Mouse (Mus musculus): ENCODE results near the gene Nalcn. TPM values are rescaled to one million over a fixed set of nuclear protein-coding genes. Genes with fewer than 3 reads are reported as not detected.
"Not testable (repeated sequence)": the region's sequence is repeated elsewhere in the genome, so short reads cannot be mapped to it uniquely, and the experiment has no call there.

The Nalcn gene
- total RNA-seq (2021): under 1 TPM; 0.21 to 0.55 TPM
- long read RNA-seq, experiment 1: 0 reads
- long read RNA-seq, experiment 2: 0 reads

GRCm38 (mm10) chr14:123626501-123627179, at the start of gene Nalcn:
Nalcn (minus strand) TSS chr14:123627144.
- no peak for DNase-seq (ENCODE audit: low spot score)

GRCm38 (mm10) chr14:123671076-123671475, 44.1 kb upstream of the Nalcn start:
- DNase-seq (ENCODE audit: low spot score): not testable (repeated sequence)

GRCm38 (mm10) chr14:123664451-123664850, 37.5 kb upstream of the Nalcn start:
- DNase-seq (ENCODE audit: low spot score): no peak

GRCm38 (mm10) chr14:123663206-123663605, 36.3 kb upstream of the Nalcn start:
- DNase-seq (ENCODE audit: low spot score): no peak

- DNase-seq (ENCODE audit: low spot score): no peak
These were observed 35.4 kb upstream of the Nalcn start for GRCm38 (mm10) chr14:123662386-123662785.

- DNase-seq (ENCODE audit: low spot score): peak; percentile 14
These were observed 34.1 kb upstream of the Nalcn start for GRCm38 (mm10) chr14:123661091-123661491.

- DNase-seq (ENCODE audit: low spot score): peak; percentile 11
These were observed 33.0 kb upstream of the Nalcn start, which contains the start of gene Itgbl1 for GRCm38 (mm10) chr14:123659921-123660385. Itgbl1 (plus strand) TSS chr14:123659971.

- DNase-seq (ENCODE audit: low spot score): no peak
These were observed 227 bp upstream of the Nalcn start for GRCm38 (mm10) chr14:123627180-123627562.

GRCm38 (mm10) chr14:123622969-123623368, 4.0 kb downstream of the Nalcn start:
- no peak for DNase-seq (ENCODE audit: low spot score)

- no peak for DNase-seq (ENCODE audit: low spot score)
These were observed 31.7 kb downstream of the Nalcn start for GRCm38 (mm10) chr14:123595265-123595664.

GRCm38 (mm10) chr14:123587412-123587811, 39.5 kb downstream of the Nalcn start:
- no peak for DNase-seq (ENCODE audit: low spot score)

- DNase-seq (ENCODE audit: low spot score): no peak
These were observed 44.5 kb downstream of the Nalcn start for GRCm38 (mm10) chr14:123582433-123582832.

- DNase-seq (ENCODE audit: low spot score): no peak
These were observed 51.6 kb downstream of the Nalcn start for GRCm38 (mm10) chr14:123575356-123575755.

- no peak for DNase-seq (ENCODE audit: low spot score)
These were observed 52.0 kb downstream of the Nalcn start for GRCm38 (mm10) chr14:123574936-123575335.

GRCm38 (mm10) chr14:123566599-123566998, 60.3 kb downstream of the Nalcn start:
- no peak for DNase-seq (ENCODE audit: low spot score)

GRCm38 (mm10) chr14:123555533-123555932, 71.4 kb downstream of the Nalcn start:
- DNase-seq (ENCODE audit: low spot score): no peak

- no peak for DNase-seq (ENCODE audit: low spot score)
These were observed 72.0 kb downstream of the Nalcn start for GRCm38 (mm10) chr14:123554936-123555335.

- no peak for DNase-seq (ENCODE audit: low spot score)
These were observed 84.6 kb downstream of the Nalcn start for GRCm38 (mm10) chr14:123542362-123542761.

GRCm38 (mm10) chr14:123535636-123536035, 91.3 kb downstream of the Nalcn start:
- DNase-seq (ENCODE audit: low spot score): no peak

GRCm38 (mm10) chr14:123533000-123533399, 93.9 kb downstream of the Nalcn start:
- DNase-seq (ENCODE audit: low spot score): no peak

GRCm38 (mm10) chr14:123531271-123531670, 95.7 kb downstream of the Nalcn start:
- peak; percentile 59 for DNase-seq (ENCODE audit: low spot score)

- DNase-seq (ENCODE audit: low spot score): no peak
These were observed 97.8 kb downstream of the Nalcn start for GRCm38 (mm10) chr14:123529143-123529542.

Data from gastrocnemius, adult 18-20 months (tissue).